Mouse (Mus musculus) frontal cortex, adult (tissue): ENCODE results near the gene Slc25a14.

Source experiments
- ATAC-seq: cut with Nextera tagmentation; 2 replicates; pipeline ENCODE4 v1.9.2; 2017; ENCODE audit warnings: mild to moderate bottlenecking, moderate library complexity, mixed read lengths; ENCODE audit not compliant: low TSS enrichment

Gene Slc25a14

GRCm38 (mm10) chrX:48623379-48624053 lies at the start of gene Slc25a14:
Slc25a14 (plus strand) TSS chrX:48623413.
- peak; percentile 98 for ATAC-seq

- no peak for ATAC-seq
Observed at GRCm38 (mm10) chrX:48583332-48583731, 39.9 kb upstream of the Slc25a14 start.

GRCm38 (mm10) chrX:48593721-48594098 lies 29.5 kb upstream of the Slc25a14 start:
- ATAC-seq, result peak; percentile 51

- peak; percentile 96 for ATAC-seq
Observed at GRCm38 (mm10) chrX:48594099-48594760, 29.0 kb upstream of the Slc25a14 start, which contains the start of gene Zfp280c. Zfp280c (minus strand) TSS chrX:48594504.

GRCm38 (mm10) chrX:48596053-48596452 lies 27.2 kb upstream of the Slc25a14 start:
- no peak for ATAC-seq

- no peak for ATAC-seq
Observed at GRCm38 (mm10) chrX:48596906-48597305, 26.3 kb upstream of the Slc25a14 start.

GRCm38 (mm10) chrX:48604872-48605271 lies 18.3 kb upstream of the Slc25a14 start:
- ATAC-seq, result no peak

GRCm38 (mm10) chrX:48623049-48623378 lies 199 bp upstream of the Slc25a14 start:
- ATAC-seq, result no peak

- no peak; the same call in 1 of the 2 replicates for ATAC-seq
Observed at GRCm38 (mm10) chrX:48624054-48624420, 824 bp downstream of the Slc25a14 start.

- ATAC-seq, result no peak
Observed at GRCm38 (mm10) chrX:48637032-48637431, 13.8 kb downstream of the Slc25a14 start.

GRCm38 (mm10) chrX:48644122-48644521 lies 20.9 kb downstream of the Slc25a14 start:
- ATAC-seq, result no peak

- ATAC-seq, result peak; percentile 50; the same call in 1 of the 2 replicates
Observed at GRCm38 (mm10) chrX:48666807-48667206, 43.6 kb downstream of the Slc25a14 start.

- no peak for ATAC-seq
Observed at GRCm38 (mm10) chrX:48669588-48669987, 46.4 kb downstream of the Slc25a14 start.

- ATAC-seq, result no peak
Observed at GRCm38 (mm10) chrX:48671714-48672113, 48.5 kb downstream of the Slc25a14 start.

GRCm38 (mm10) chrX:48674171-48674570 lies 51.0 kb downstream of the Slc25a14 start, which contains the start of gene Gpr119:
Gpr119 (minus strand) TSS chrX:48674478.
- no peak for ATAC-seq

GRCm38 (mm10) chrX:48683451-48683850 lies 60.2 kb downstream of the Slc25a14 start:
- peak; percentile 87 for ATAC-seq

GRCm38 (mm10) chrX:48683857-48684256 lies 60.6 kb downstream of the Slc25a14 start:
- no peak for ATAC-seq

GRCm38 (mm10) chrX:48694460-48694859 lies 71.2 kb downstream of the Slc25a14 start:
- peak; percentile 80 for ATAC-seq

GRCm38 (mm10) chrX:48694864-48695371 lies 71.7 kb downstream of the Slc25a14 start, which contains the start of gene Rbmx2:
Rbmx2 (plus strand) TSS chrX:48695004.
- peak; percentile 100 for ATAC-seq

GRCm38 (mm10) chrX:48709701-48710100 lies 86.5 kb downstream of the Slc25a14 start:
- no peak for ATAC-seq
